Mouse (Mus musculus): ENCODE measurements around the gene Gm3618. TPM values are rescaled to one million over a fixed set of nuclear protein-coding genes. Genes with fewer than 3 reads are reported as not detected.

The Gm3618 gene
- not detected for polyA plus RNA-seq (2017; shearing (Covaris generic))

GRCm38 (mm10) chr14:6343578-6343977 lies at the start of gene Gm3618:
Gene Gm3618 (minus strand): TSS chr14:6343678.

GRCm38 (mm10) chr14:6390219-6390618 lies 46.7 kb upstream of the Gm3618 start, which contains the start of gene Gm16440:
Gene Gm16440 (minus strand): TSS chr14:6390319.

GRCm38 (mm10) chr14:6304743-6305142 lies 38.7 kb downstream of the Gm3618 start, which contains the start of gene Gm21103:
Gene Gm21103 (minus strand): TSS chr14:6304843.

GRCm38 (mm10) chr14:6286931-6287715 lies 56.4 kb downstream of the Gm3618 start, which contains the start of gene Gm3411:
Gene Gm3411 (minus strand): TSS chr14:6287250.

Other genes with a start within 250 kb of the Gm3618 start
- gene Gm8206, start 249.7 kb downstream of the Gm3618 start, polyA plus RNA-seq (2017; shearing (Covaris generic)): 0.43 TPM
- gene Gm3468, start 235.0 kb downstream of the Gm3618 start, polyA plus RNA-seq (2017; shearing (Covaris generic)): 1.1 TPM
- not detected for gene Gm3476, start 217.9 kb downstream of the Gm3618 start, polyA plus RNA-seq (2017; shearing (Covaris generic))
- not detected for gene Gm21560, start 124.4 kb downstream of the Gm3618 start, polyA plus RNA-seq (2017; shearing (Covaris generic))
- not detected for gene Gm3411, start 56.4 kb downstream of the Gm3618 start, polyA plus RNA-seq (2017; shearing (Covaris generic))
- gene Gm21103, start 38.8 kb downstream of the Gm3618 start, polyA plus RNA-seq (2017; shearing (Covaris generic)): not detected
- not detected for gene Gm16440, start 46.6 kb upstream of the Gm3618 start, polyA plus RNA-seq (2017; shearing (Covaris generic))
- not detected for gene Gm3591, start 68.8 kb upstream of the Gm3618 start, polyA plus RNA-seq (2017; shearing (Covaris generic))
- gene Gm3594, start 100.9 kb upstream of the Gm3618 start, polyA plus RNA-seq (2017; shearing (Covaris generic)): 0.39 TPM
- not detected for gene Gm8356, start 193.6 kb upstream of the Gm3618 start, polyA plus RNA-seq (2017; shearing (Covaris generic))
- gene Gm3629, start 246.9 kb upstream of the Gm3618 start, polyA plus RNA-seq (2017; shearing (Covaris generic)): not detected